Mouse (Mus musculus) urinary bladder, postnatal 10 days (tissue): ENCODE results near the gene Kif4.

Source experiments
- DNase-seq: peaks from one replicate; pipeline ENCODE4 v3.0.0; 2022; ENCODE audit warnings: low spot score

Kif4 gene

DNA sequence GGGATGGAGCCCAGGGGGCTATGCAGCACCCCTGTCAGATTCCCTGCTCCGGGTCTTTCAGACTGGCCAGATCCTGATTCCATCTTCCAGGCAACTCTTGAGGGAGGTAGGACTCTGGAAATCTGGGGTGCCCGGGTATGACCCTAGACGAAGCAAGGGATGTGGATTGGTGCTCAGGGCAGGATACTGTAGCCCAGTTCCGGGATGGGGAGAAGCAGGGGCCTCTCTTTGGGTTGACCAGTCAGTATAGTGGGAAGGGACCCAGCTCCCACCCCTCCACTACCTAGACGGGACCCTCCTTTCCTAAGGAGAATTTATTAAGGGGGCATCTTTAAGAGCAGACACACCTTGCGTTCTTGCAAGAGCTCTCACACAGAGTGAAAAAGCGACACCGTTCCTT, 104.7 kb downstream of the Kif4 start:
- no peak for DNase-seq

DNA sequence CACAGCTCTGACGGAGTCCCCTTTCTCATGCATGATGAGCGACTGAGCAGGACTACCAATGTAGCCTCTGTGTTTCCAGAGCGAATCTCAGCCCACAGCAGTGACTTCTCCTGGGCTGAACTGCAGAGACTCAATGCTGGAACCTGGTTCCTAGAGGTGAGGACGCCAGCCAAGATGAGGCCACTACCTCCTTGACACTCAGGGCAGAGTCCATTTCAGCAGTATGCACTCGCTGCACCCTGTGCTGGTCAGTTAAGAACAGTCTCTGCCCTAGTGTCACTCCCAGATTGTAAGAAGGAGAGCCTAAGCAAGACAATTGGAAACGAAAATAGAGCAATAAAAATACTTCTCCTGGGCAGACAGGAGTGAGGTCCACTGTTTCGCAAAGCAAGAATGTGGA, 108.8 kb downstream of the Kif4 start:
- no peak for DNase-seq

DNA sequence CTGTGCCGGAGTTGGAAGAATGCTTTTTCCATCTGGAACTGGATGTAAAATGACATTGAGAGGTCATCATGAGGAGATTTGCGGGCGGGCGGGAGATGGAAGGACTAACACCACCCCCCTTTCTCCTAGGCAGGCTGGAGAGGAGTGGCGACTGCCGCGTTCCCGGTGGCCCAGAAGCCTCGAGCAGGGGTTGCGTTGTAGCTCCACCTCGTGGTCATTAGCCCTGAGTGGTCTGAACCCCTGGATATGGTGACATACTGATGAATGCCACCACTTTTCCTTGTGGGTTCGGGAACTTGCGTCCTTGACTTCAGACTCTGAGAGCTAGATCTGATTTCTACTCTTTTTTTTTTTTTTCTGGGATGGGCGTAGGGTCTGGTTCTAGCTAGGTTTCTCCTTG, 113.4 kb downstream of the Kif4 start:
- DNase-seq: no peak

DNA sequence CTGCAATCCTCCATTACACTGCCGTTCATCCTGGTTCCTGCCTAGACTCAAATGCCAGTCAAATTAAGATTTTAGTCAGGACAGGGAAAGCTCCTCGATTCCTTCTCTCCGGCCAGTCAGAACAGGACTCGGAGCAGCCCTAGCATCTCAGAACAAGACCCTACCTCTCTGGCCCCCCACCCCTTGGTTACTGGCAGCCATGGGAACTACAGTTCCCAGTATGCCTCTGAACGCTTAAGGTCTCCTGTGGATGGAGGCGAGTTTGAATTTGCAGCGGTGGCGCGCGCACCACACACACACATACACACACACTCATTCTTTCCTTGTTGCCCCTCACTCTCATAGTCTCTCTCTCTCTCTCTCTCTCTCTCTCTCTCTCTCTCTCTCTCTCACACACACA, 113.9 kb downstream of the Kif4 start:
- no peak for DNase-seq

DNA sequence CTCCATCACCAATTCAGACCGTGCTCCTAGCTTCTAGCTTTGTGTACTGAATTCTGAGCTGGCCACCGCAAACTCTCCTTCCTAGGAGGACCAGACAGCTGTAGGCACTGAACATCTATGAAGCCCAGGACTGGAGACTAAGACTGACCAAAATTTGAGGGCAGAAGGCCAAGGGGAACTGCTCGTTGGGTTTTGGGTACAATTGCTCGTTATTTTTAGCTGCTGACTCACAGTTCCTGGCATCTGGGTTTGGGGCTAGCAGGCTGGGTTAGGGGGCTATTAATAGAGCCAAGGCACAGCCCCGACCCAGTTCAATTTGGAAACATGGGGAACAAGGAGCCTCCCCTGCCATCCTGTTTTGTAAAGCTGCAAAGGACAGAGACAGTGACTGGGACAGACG, 115.2 kb downstream of the Kif4 start:
- DNase-seq: no peak

DNA sequence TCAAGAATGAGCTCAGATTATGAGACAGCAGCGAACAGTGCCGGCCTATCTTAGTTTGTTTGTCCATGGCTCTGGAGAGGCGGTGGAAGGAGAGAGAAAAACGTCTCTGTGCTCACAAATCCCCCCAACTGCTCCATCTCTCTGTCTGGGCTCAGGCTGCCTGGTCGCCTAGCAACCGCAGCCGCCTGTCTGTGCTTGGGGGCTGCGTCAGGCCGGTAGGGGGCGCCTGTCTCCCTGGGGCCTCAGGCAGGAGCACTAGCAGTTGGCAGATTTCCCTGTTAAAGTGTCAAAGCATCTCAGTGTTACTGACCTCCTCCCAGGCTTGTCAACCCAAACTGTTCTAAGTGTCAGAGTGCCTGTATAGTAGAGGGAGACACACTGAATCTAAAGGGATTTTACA, 116.4 kb downstream of the Kif4 start:
- DNase-seq: no peak

DNA sequence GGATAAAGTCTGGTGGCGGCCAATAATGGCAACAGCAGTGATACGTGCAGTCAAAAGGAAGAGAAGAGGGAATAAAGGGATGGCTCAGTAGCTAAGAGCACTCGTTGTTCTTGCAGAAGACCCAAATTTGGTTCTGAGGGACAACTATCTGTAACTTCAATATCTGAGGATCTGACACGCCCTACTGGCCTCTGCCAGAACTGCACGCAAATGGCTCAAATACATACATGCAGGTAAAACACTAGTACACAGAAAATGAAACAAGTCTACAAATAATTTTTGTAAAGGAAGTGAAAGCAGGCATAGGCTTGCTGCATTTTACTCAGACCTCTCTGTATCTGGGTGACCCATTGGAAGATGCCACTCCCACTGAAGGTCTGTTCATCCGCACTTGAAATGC, 140.3 kb downstream of the Kif4 start:
- no peak for DNase-seq

DNA sequence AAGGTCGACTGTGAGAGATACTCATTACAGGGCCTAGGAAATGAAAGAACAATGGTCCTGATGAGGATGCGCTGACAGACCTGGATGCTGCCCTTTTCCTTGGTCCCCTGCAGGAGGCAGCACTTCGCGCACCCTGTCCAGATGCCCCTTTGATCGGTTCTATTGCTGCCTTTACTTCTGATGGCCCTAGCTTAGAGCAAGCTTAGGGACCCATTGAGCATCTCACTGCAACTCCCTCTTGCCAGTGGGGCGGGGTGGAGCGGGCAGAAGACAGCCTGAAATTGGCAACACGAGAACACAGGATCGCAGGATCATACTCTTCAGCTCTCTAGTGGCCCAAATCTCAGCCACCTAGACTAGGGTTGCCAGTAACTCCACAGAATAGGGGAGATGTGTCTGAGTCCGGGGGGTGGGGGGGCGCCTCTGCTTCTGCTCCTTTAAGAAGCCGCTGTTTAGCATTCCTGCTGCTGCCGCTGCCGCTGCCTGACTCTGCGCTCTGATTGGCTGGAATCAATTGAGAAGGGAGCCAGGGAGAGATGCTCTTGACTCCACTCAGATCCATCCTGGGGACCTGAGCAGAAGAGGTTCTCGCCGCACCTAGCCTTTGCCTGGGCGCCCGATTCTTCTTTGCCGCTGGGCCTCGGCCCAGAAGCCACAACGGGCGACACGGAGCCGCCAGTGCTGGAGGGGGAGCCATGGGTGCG, 141.8 kb downstream of the Kif4 start, which contains the start of gene Dlg3:
Gene Dlg3, plus strand, starts transcription at position 542 of the 704 bp plus-strand sequence.
- DNase-seq: no peak

DNA sequence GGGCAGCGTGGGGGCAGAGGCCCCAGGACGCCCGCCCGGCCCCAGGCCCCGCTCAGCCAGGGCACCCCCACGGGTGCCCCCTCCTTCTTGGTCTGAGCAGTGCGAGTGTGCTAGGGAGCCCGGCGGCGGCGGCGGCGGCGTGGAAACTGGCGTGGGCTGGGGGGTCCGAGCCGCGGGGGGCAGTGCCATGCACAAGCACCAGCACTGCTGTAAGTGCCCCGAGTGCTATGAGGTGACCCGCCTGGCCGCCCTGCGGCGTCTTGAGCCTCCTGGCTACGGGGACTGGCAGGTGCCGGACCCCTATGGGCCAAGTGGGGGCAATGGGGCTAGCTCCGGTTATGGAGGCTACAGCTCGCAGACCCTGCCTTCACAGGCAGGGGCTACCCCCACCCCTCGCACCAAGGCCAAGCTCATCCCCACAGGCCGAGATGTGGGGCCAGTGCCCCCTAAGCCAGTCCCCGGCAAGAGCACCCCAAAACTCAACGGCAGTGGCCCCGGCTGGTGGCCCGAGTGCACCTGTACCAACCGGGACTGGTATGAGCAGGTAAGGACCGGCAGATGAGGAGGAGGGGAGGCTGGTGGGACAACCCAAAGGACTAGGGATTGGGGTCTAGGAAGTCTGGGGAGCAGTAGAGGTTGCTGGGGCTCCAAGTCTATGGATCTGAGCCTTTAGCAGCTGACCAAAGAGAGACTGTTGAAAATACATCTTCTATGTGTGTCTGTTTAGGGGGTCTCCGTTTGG, 142.5 kb downstream of the Kif4 start:
- no peak for DNase-seq

DNA sequence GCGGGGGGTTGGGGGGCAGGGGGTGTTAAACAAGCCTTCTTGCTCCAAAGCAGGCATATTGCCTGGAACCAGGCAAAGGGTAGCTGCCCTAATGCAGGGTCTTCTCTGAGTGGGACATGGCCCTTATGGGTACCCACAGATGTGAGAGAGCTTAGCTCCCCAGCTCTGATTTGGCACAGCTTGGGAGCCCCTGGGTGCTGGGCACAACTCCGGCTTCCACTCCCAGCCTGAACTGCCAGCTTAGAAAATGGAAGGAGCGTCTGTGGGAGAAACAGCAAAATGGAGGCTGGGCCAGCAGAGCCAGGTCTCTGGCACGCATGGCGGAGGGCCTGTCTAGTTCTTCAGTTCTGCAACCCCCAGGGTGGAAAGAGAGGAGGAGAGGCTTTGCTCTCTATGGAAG, 143.7 kb downstream of the Kif4 start:
- DNase-seq: no peak

DNA sequence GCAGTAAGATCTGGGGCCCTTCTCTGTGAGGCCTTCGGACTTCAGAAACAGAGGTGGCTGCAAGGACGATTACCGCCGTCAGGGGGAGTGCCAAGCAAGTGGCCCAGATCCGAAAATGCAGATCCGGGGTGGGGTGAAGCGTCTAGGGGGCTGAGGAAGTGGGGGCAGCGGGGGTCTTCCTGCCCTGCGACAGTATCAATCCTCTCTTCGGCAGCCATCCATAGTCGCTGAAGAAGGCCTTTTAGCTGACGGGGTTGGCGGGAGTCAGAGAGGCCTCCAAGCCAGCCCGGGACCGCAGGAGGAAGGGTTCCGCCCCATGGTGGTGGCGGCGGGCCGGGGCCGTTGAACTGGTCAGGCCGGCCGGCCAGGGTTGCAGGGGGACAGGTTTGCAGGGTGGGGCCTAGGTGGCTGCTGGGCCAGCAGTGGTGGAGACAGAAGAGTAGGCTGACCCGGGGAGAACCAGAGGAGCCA, 148.8 kb downstream of the Kif4 start:
- DNase-seq: peak; percentile 14

DNA sequence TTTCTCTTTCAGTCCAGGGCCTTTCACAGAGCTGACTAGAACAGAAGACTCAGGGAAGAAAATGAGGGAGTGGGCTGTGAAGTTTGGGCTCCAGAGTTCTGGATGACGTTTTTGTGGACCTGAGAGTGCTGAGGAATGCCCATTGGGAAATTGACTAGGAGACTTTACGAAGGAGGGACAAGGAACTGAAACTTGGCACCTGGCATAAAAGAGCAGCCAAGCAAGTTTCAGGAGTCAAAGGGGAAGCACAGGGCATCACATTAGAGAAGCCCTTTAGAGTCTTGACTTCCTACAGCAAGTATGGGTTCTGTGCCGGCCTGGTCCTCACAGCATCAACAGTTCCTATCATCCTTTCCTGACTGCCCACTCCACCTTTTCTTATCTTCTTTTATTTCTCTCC, 149.9 kb downstream of the Kif4 start:
- no peak for DNase-seq

DNA sequence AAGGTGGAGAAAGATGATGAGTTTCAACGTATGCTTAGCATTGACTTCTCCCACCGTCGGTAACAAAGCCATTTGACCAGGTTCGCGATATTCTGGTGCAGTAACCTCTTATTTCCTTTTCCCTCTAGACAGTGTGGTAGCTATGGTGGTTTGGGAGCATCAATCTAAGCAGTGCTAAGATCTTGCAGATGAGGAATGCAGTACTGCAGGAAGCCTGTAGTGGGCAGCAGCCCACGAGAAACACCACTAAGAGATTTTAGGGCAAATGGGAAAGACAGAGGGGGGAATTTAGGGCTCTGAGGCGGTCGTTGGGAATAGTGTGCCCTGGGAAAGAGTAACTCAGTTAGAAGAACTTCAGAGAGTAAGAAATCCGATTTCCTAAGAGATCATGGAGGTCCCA, 151.0 kb downstream of the Kif4 start:
- DNase-seq: no peak
